Mouse (Mus musculus) ES-E14 (cell line): ENCODE data around the gene Sfxn3.

Experiments
- CHD2 ChIP-seq: IDR thresholded peaks from 2 replicates; pipeline ENCODE4 v1.6.1; 2014; ENCODE audit warnings: mild to moderate bottlenecking, low read depth, low read length, inconsistent platforms
- HCFC1 ChIP-seq: IDR thresholded peaks from 2 replicates; pipeline ENCODE4 v1.6.1; 2012; ENCODE audit warnings: low read length, inconsistent platforms, borderline replicate concordance; ENCODE audit not compliant: insufficient read depth
- MAFK ChIP-seq: IDR thresholded peaks from 2 replicates; pipeline ENCODE4 v1.6.1; 2014; ENCODE audit warnings: mild to moderate bottlenecking, low read depth, low read length, inconsistent platforms; ENCODE audit not compliant: insufficient read depth

DNA sequence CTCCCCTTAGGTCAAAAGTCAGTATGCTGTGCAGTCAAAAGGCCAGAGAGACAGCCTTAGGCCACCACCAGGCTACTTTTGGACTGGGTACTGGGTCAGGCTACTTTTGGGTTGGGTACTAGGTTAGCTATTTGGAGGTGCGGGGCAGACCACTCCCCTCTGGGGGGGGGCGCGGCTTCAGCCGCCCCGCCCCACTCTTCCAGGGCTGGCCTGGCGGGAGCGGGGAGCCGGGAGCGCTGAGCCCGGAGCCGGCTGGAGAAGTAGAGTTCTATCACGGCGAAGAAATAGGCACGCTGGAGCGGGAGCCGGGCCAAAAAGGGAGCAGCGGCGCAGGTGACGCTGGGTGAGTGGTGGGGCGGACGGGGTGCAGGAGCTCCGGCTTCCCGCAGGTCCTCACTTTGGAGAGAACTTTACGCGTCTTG, 32.3 kb upstream of the Sfxn3 start:
- TF ChIP-seq CHD2 (no peak), HCFC1 (no peak), MAFK (no peak)
